Mouse (Mus musculus): ENCODE measurements around the gene Tiam1.

Gene Tiam1

GRCm38 (mm10) chr16:90052905-90053519 lies 90.6 kb downstream of the Tiam1 start:
- no peak for DNase-seq (ENCODE audit: low spot score in 2 of 2)

- DNase-seq (ENCODE audit: low spot score in 2 of 2): no peak
Measured at GRCm38 (mm10) chr16:90052409-90052808, 91.2 kb downstream of the Tiam1 start.

- DNase-seq (ENCODE audit: low spot score in 2 of 2): no peak
Measured at GRCm38 (mm10) chr16:90051051-90051450, 92.5 kb downstream of the Tiam1 start.

GRCm38 (mm10) chr16:90047841-90048240 lies 95.7 kb downstream of the Tiam1 start:
- DNase-seq (ENCODE audit: low spot score in 2 of 2): no peak

- DNase-seq (ENCODE audit: low spot score in 2 of 2): peak; percentile 6 to 30
Measured at GRCm38 (mm10) chr16:90046494-90047158, 96.9 kb downstream of the Tiam1 start.

GRCm38 (mm10) chr16:90045611-90046010 lies 98.0 kb downstream of the Tiam1 start:
- no peak for DNase-seq (ENCODE audit: low spot score in 2 of 2)

GRCm38 (mm10) chr16:90044004-90044754 lies 99.4 kb downstream of the Tiam1 start:
- peak; percentile 13 to 51 for DNase-seq (ENCODE audit: low spot score in 2 of 2)

- DNase-seq (ENCODE audit: low spot score in 2 of 2): peak in 1 of 2 experiments; percentile 9
Measured at GRCm38 (mm10) chr16:90042874-90043273, 100.7 kb downstream of the Tiam1 start.

- DNase-seq (ENCODE audit: low spot score in 2 of 2): no peak
Measured at GRCm38 (mm10) chr16:90042386-90042785, 101.2 kb downstream of the Tiam1 start.

- no peak for DNase-seq (ENCODE audit: low spot score in 2 of 2)
Measured at GRCm38 (mm10) chr16:90040771-90041364, 102.7 kb downstream of the Tiam1 start.

- DNase-seq (ENCODE audit: low spot score in 2 of 2): no peak
Measured at GRCm38 (mm10) chr16:90035595-90036110, 107.9 kb downstream of the Tiam1 start.

GRCm38 (mm10) chr16:90030355-90030754 lies 113.2 kb downstream of the Tiam1 start:
- no peak for DNase-seq (ENCODE audit: low spot score in 2 of 2)

GRCm38 (mm10) chr16:90027886-90028285 lies 115.7 kb downstream of the Tiam1 start:
- no peak for DNase-seq (ENCODE audit: low spot score in 2 of 2)

- DNase-seq (ENCODE audit: low spot score in 2 of 2): no peak
Measured at GRCm38 (mm10) chr16:90025526-90026172, 117.9 kb downstream of the Tiam1 start.

GRCm38 (mm10) chr16:90023665-90024010 lies 119.9 kb downstream of the Tiam1 start:
- DNase-seq (ENCODE audit: low spot score in 2 of 2): no peak

GRCm38 (mm10) chr16:90022932-90023664 lies 120.5 kb downstream of the Tiam1 start:
- no peak for DNase-seq (ENCODE audit: low spot score in 2 of 2)

GRCm38 (mm10) chr16:90016046-90016445 lies 127.5 kb downstream of the Tiam1 start:
- peak in 1 of 2 experiments; percentile 5 for DNase-seq (ENCODE audit: low spot score in 2 of 2)

- DNase-seq (ENCODE audit: low spot score in 2 of 2): peak; percentile 48 to 53
Measured at GRCm38 (mm10) chr16:90014596-90014995, 129.0 kb downstream of the Tiam1 start.

GRCm38 (mm10) chr16:90011521-90012181 lies 131.9 kb downstream of the Tiam1 start:
- DNase-seq (ENCODE audit: low spot score in 2 of 2): no peak

- DNase-seq (ENCODE audit: low spot score in 2 of 2): no peak
Measured at GRCm38 (mm10) chr16:90008504-90008903, 135.1 kb downstream of the Tiam1 start.

All from heart, adult 9 months (tissue).